Mouse (Mus musculus) neutrophil, adult 65 days (primary cell): ENCODE results near the gene Fam117a. TPM values are rescaled to one million over a fixed set of nuclear protein-coding genes. Genes with fewer than 3 reads are reported as not detected.

Source experiments
- total RNA-seq: library from RNA; stranded (reverse); gene quantifications from 2 replicates; pipeline ENCODE4 v1.2.4, GENCODE M21; 2023

Gene Fam117a
- total RNA-seq = 58.5 and 61.6 TPM in 2 replicates

DNA sequence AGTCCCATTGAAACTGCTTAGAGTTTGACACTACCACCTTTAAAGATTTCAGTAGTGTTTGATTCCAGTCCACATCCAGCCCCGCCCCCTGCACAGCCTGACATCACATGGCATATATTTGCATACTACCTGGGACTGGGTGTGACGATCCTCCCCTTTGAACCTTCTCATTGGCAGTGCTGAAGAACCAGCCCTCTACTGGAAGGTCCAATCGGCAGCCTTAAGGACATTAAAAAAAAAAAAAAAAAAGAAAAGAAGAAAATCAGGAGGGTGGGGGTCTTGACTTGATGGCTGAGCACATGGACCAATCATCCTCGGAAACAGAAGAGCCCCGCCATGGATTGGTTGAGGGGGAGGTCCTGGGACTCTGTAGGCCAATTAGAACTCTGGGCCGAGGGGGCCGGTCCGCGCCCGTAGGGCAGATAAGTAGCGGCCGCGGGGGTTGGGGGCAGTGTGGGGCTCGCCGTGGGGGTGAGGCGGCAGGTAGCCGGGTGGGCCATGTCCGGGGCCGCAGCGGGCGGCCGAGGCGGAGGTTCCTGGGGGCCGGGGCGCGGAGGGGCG, at the start of gene Fam117a:
TSS of gene Fam117a (plus strand) at position 451 of the 561 bp plus-strand sequence.

DNA sequence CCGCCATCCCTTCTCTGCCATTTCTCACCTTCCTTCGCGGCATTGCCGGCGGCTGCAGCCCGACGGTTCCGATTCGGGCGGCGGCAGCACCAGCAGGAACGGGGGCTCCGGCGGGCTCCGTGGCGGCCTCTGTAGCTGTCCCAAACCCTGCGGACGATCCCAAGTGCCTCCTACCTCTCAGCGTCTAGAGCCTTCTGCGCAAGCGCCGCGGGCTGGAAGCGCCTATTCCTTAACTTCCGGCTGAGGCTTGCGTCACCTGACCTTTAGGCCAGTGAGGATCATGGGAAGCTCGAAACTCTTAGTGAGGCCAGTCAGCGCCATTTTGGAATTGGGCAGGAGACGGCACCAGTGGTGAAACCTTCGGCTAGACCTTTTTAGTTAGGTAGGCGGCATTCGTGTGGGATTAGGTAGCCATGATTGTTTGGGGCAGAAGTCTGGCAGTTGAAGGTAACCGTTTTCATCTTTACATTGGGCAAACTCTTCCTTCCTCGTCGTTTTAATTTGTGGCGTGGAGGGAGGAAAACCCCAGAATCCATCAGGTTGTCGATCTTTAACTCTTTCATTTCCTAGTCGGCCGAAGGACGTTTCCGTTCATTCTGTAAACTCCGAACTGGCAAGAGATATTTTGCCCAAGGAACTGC, 26.7 kb upstream of the Fam117a start, which contains the start of gene Kat7:
TSS of gene Kat7 (minus strand) at position 240 of the 641 bp plus-strand sequence.

DNA sequence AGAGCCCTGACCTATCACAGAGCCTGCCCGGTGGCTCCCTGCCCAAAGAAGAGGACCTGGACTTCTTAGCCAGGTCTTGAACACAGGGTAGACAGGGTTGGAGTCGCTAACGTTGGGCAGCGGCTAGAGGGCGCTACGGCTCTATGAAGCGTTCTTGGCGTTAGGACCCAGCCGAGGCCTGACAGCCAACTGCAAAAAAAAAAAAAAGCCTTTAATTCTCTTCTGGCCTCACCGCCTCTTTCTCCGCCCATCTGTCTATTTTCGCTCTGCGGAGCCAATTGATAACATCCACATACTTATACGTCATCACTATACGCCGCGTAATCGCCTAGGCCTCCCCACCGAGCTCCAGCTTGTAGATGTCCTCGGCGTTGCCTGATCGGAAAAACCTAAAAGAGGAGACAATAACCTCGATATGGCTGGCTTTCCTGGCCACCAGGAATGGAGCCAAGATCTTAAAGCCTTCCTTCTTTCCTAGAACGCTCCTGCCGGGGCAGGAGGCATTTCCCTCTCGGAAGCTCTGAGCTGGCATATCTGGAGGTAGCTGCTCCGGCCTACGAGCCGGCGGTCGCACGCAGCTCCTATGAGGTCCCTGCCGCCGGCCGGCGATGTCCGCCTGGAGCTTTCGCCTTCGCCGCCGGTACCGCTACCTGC, 47.6 kb downstream of the Fam117a start, which contains the start of gene Slc35b1:
TSS of gene Slc35b1 (plus strand) at position 374 of the 654 bp plus-strand sequence.

GRCm38 (mm10) chr11:95413641-95414535, 77.1 kb downstream of the Fam117a start, which contains the start of gene Spop:
TSS of gene Spop (plus strand) at chr11:95414080.

Other genes with a start within 250 kb of the Fam117a start
- gene Dlx3, start 216.9 kb upstream of the Fam117a start, total RNA-seq = not detected in 2 replicates
- not detected in 2 replicates for gene Dlx4, start 190.8 kb upstream of the Fam117a start, total RNA-seq
- 0.43 TPM in 1 of 2 replicates, not detected in the other for gene Tac4, start 75.5 kb upstream of the Fam117a start, total RNA-seq
- gene Kat7, start 26.8 kb upstream of the Fam117a start, total RNA-seq = 110 and 126 TPM in 2 replicates
- 45.8 and 63.5 TPM in 2 replicates for gene Slc35b1, start 47.7 kb downstream of the Fam117a start, total RNA-seq
- gene Spop, start 77.1 kb downstream of the Fam117a start, total RNA-seq = 117 and 133 TPM in 2 replicates
- gene Nxph3, start 177.6 kb downstream of the Fam117a start, total RNA-seq = not detected in 2 replicates